Mouse (Mus musculus): ENCODE results near the gene Ddr1. TPM values are rescaled to one million over a fixed set of nuclear protein-coding genes. Genes with fewer than 3 reads are reported as not detected.

Gene Ddr1
- polyA plus RNA-seq, 1 experiment from 2014 or later: 2.9 TPM

DNA sequence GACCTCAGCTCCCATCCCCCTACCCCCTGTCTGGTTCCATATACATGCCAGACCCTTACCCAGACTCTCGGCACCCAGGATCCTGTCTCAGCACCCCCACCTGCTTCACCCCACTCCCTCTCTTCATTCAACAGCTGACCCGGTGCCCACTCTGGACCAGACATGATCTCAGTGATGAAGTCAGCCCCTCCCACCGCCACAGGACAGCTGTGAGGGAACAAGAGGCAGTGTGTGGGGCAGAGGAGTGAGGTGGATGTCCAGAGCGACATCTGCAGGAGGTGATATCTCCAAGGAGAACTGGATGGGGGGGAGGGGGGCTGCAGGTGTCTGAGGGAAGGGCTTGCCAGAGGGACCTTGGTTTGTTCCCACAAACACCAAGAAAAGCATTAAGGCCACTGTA lies 12.6 kb downstream of the Ddr1 start:
- ATAC-seq (ENCODE audit: low read depth): no peak
- no peak for DNase-seq
- no peaks in the 10 kb centered on the region for H3K36me3 ChIP-seq
- H3K4me1 ChIP-seq (replicated peaks): no peaks in the 10 kb centered on the region
- H3K27me3 ChIP-seq: peaks cover 7% of the 10 kb centered on the region
- H3K27ac ChIP-seq: no peak overlapping the region
- no peak overlapping the region for H3K4me3 ChIP-seq (replicated peaks)
- H3K9ac ChIP-seq: no peak overlapping the region
- no peak overlapping the region for H3K4me2 ChIP-seq
- WGBS (ENCODE audit: insufficient replicate concordance): 64% methylated on average over 4 of the region's 4 CpGs
- 0 out of 2 replicates have a peak, but pooled peaks cover 3% of the 10 kb centered on the region for H3K9me3 ChIP-seq (replicated peaks)

DNA sequence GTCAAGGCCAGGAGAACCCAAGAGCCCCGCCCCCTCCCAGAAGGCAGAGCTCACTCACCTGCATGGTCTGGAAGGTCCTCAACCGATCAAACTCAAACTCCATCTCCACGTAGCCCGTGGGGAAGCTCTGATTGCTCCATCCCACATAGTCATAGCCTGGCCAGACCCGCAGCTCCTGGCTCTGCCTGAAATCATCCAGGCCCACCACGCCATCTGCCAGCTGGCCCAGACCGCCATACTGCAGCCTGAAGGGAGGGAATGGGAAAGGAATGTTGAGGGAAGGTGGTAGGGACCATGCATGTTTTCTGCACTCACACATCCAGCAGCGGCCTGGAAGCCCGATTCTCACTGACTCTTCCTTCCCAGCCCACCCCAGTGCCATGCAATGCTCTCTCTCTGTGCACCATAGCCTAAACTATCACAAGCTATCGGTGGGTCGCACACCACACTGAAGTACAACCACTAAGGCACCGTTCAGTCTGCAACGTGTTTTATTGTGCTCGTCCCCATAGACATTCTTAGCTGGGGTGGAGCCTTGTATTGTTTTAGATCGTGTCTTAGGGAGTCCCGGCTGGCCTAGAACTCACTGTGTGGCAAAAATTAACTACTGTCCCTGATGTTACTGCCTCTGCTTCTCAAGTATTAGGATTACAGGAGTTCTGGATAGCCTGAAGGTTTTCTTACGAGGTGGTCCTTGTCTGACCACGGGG lies 14.3 kb downstream of the Ddr1 start:
- H3K36me3 ChIP-seq: no peaks in the 10 kb centered on the region
- H3K27me3 ChIP-seq: peaks cover 13% of the 10 kb centered on the region
- H3K9me3 ChIP-seq (replicated peaks): no peaks in the 10 kb centered on the region
- DNase-seq (no peak), ATAC-seq (ENCODE audit: low read depth) (no peak)
- no peak overlapping the region for H3K4me2 ChIP-seq
- no peak overlapping the region for H3K9ac ChIP-seq
- no peak overlapping the region for H3K27ac ChIP-seq
- no peak overlapping the region for H3K4me3 ChIP-seq (replicated peaks)
- WGBS (ENCODE audit: insufficient replicate concordance): 69% methylated on average over 18 of the region's 18 CpGs
- H3K4me1 ChIP-seq (replicated peaks): no peaks in the 10 kb centered on the region

DNA sequence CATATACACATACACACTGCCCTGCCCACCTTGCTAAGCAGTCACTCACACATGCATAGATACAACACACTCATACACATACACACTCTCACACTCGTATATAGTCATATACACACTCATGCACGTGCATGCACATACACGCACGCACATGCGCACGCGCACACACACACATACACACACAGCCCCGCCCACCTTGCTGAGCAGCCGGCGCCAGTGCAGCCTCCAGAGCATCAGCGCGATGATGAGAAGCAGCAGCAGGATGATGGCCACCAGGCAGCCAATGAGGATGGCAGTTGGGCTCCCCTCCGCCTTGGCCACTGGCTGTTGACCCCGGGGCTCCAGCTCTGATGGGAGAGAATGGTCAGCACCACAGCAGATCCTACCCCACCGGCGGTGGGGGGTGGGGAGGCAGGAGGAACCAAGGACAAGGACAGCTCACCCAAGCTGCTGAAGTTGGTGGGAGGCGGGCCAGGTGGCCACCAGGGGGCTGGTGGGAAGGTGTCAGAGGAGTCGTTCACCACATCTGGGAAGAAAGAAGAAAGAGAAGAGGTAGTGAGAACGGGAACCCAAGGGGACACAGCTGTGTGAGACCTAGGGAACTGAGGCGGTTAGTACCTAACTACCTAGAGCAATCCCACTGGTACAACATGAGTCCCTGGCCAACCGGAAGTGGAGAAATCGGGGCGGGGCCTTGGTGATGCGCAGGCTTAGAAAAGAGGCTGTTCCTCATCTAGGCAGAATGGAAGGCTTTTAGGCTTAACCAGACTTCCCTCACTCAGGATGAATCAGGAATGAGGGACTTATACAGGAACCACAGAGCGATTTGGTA lies 15.9 kb downstream of the Ddr1 start:
- Histone ChIP-seq H3K9ac (no peak overlapping the region), H3K4me3 (replicated peaks) (no peak overlapping the region), H3K4me1 (replicated peaks) (no peaks in the 10 kb centered on the region), H3K9me3 (replicated peaks) (no peaks in the 10 kb centered on the region), H3K27ac (no peak overlapping the region), H3K36me3 (no peaks in the 10 kb centered on the region), H3K27me3 (peaks cover 15% of the 10 kb centered on the region), H3K4me2 (no peak overlapping the region)
- 68% methylated on average over 25 of the region's 25 CpGs for WGBS (ENCODE audit: insufficient replicate concordance)
- no peak for DNase-seq
- no peak for ATAC-seq (ENCODE audit: low read depth)

DNA sequence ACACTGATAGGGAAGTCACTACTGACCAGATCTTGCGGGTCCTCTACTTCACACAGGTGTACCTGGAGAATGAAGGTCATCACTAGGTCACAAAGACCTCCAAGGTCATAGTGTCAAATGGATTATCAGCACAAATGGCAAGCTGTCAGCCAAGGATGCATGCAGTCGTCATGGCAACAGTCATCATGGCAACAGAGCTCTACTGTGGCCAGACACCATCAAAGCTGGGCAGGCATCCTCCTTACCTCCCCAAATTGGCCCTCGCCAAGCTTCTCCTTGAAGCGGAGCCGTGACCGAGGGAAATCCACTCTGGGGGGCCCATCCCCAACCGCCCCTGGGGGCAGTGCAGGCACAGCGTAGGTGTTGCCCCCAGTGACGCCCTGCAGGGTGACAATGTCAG lies 19.4 kb downstream of the Ddr1 start:
- no peak overlapping the region for H3K27ac ChIP-seq
- no peaks in the 10 kb centered on the region for H3K36me3 ChIP-seq
- no peak for DNase-seq
- H3K9ac ChIP-seq: no peak overlapping the region
- no peak overlapping the region for H3K4me2 ChIP-seq
- H3K9me3 ChIP-seq (replicated peaks): no peaks in the 10 kb centered on the region
- no peak overlapping the region for H3K4me3 ChIP-seq (replicated peaks)
- ATAC-seq (ENCODE audit: low read depth): no peak
- H3K27me3 ChIP-seq: peaks cover 15% of the 10 kb centered on the region
- 59% methylated on average over 9 of the region's 9 CpGs for WGBS (ENCODE audit: insufficient replicate concordance)
- H3K4me1 ChIP-seq (replicated peaks): no peaks in the 10 kb centered on the region

DNA sequence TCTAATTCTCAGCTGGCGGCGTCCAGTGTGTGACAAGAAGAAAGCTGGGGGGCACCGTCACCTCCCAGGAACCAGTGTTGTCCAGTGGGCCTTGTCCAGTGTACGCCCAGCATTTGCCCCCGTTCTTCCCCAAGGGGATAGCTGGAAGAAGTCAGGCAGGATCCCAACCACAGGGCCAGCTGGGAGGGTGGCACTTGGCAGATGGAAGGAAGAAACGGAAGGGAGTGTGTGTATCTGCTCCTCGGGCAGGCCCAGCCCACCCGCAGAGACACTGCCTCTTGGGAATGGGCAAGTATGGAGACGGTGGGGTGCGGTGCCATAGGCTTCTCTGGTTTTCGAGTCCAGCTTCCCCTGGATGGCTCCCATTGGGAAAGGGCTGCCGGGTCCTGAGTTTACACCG lies 22.4 kb downstream of the Ddr1 start:
- no peak for ATAC-seq (ENCODE audit: low read depth)
- Histone ChIP-seq H3K9me3 (replicated peaks) (no peaks in the 10 kb centered on the region), H3K9ac (no peak overlapping the region), H3K4me2 (no peak overlapping the region), H3K36me3 (no peaks in the 10 kb centered on the region), H3K27me3 (peaks cover 19% of the 10 kb centered on the region), H3K4me1 (replicated peaks) (no peaks in the 10 kb centered on the region), H3K4me3 (replicated peaks) (no peak overlapping the region), H3K27ac (no peak overlapping the region)
- WGBS (ENCODE audit: insufficient replicate concordance): 69% methylated on average over 13 of the region's 13 CpGs
- no peak for DNase-seq

DNA sequence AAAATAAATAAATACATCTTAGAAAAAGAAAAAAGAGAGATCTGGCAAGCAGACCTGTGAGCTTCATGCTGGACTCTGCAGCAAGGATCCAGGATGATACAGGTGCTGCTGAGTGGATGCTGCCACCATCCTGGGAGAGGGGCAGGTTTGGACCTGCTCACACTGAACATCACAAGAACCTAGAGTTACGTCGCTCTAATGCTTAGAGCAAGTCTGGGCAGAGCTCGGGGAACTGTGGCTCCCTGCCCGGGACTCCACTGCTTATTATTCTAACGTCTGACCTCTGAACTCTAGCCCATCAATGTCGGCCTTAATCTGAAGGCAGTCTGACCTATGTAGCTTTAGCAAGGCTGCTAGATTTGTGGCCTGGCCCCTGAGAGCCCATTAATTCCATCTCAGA lies 23.8 kb downstream of the Ddr1 start:
- no peak overlapping the region for H3K9ac ChIP-seq
- H3K27ac ChIP-seq: no peak overlapping the region
- no peaks in the 10 kb centered on the region for H3K9me3 ChIP-seq (replicated peaks)
- no peak overlapping the region for H3K4me3 ChIP-seq (replicated peaks)
- ATAC-seq (ENCODE audit: low read depth) (no peak), DNase-seq (no peak)
- H3K27me3 ChIP-seq: 0 out of 2 replicates have a peak, but pooled peaks cover 8% of the 10 kb centered on the region
- no peak overlapping the region for H3K4me2 ChIP-seq
- H3K36me3 ChIP-seq: no peaks in the 10 kb centered on the region
- 59% methylated on average over 6 of the region's 6 CpGs for WGBS (ENCODE audit: insufficient replicate concordance)
- no peaks in the 10 kb centered on the region for H3K4me1 ChIP-seq (replicated peaks)

DNA sequence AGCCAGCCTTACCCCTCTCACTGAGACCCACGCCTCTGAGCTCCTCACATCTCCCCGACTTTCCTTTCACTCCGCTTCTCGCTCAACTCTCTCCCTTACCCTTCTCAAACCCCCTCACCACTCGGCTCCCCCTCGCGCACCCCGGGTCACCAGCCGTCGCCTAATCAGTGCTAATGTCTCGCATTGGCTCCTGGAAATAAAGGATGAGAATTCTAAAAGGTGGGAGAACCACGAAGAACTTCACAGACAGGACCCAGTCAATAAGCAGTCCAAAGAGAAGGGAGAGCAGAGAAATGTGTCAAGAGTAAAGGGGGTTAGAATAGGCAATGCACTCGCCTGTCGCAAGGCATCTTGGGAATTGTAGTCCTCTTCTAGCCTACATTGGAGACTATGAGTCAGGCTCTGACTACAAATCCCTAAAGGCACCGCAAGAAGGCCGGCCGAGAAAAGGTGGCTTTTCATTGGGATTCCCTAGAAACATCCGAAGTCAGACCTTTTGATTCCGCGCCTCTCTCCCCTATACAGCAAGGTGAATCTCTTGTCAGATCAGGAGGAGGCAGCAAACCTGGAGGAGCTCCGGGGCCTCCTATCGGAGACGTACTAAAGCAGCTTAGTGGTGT lies 30.9 kb downstream of the Ddr1 start, which contains the start of gene Gtf2h4:
Gtf2h4 (minus strand) TSS at position 324 of the 620 bp plus-strand sequence.
- DNase-seq: peak; percentile 80
- H3K9me3 ChIP-seq (replicated peaks): no peaks in the 10 kb centered on the region
- no peak within 1 kb of the TSS; the same call in 1 of the 2 replicates for H3K27ac ChIP-seq
- peak; percentile 95 for ATAC-seq (ENCODE audit: low read depth)
- H3K36me3 ChIP-seq: peaks cover 14% of the 10 kb centered on the region; the same call in 1 of the 2 replicates
- H3K9ac ChIP-seq: peak within 1 kb of the TSS; percentile 83
- peaks cover 19% of the 10 kb centered on the region for H3K4me1 ChIP-seq (replicated peaks)
- WGBS (ENCODE audit: insufficient replicate concordance): 1% methylated on average over 23 of the region's 23 CpGs
- no peaks in the 10 kb centered on the region for H3K27me3 ChIP-seq
- peak within 1 kb of the TSS; percentile 83 for H3K4me2 ChIP-seq
- peak within 1 kb of the TSS; percentile 78 for H3K4me3 ChIP-seq (replicated peaks)

DNA sequence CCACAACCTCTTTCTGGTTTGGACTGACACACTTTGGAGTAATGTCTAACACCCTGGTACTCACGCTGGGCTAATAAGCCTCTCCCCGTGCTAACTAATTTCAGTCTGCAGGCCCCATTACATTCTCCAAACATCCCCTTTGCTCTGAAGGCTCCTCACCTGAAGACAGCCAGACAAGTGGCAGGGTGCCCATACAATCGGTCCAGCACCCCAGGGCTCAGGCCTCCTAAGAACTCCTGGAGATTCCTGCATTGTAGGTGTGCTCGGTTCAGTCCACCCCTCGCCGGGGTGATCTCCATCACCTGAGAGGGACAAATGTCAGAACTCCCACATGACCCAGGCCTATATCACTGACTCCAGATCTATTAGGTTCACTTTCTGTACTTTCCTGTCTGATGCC lies 31.9 kb downstream of the Ddr1 start:
- H3K27me3 ChIP-seq: no peaks in the 10 kb centered on the region
- H3K4me1 ChIP-seq (replicated peaks): peaks cover 28% of the 10 kb centered on the region
- peak overlapping the region; percentile 83 for H3K4me2 ChIP-seq
- 80% methylated on average over 6 of the region's 6 CpGs for WGBS (ENCODE audit: insufficient replicate concordance)
- ATAC-seq (ENCODE audit: low read depth) (no peak), DNase-seq (no peak)
- H3K9me3 ChIP-seq (replicated peaks): no peaks in the 10 kb centered on the region
- H3K27ac ChIP-seq: no peak overlapping the region
- H3K36me3 ChIP-seq: peaks cover 14% of the 10 kb centered on the region; the same call in 1 of the 2 replicates
- H3K4me3 ChIP-seq (replicated peaks): peak overlapping the region; percentile 78; the same call in 1 of the 2 replicates
- H3K9ac ChIP-seq: peak overlapping the region; percentile 83

DNA sequence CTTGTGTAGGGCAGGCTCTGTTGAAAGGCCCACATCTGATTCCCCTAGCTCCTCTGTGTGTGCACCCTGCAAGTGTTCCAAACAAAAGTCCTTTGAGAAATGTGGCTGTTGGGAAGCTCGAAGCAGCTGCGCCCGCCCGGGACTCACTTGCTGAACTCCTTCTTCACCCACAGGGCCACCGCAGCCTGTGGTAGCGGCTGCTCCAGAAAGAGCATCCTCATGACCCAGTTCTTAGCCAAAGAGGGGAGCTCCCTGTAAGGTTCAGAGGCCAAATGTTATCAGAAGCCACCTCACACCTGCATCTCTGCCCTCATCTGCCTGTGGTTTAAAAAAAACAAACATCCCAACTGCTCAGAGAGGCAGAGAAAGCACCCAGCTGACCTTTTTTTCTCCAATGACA lies 32.6 kb downstream of the Ddr1 start:
- no peak overlapping the region for H3K27ac ChIP-seq
- no peaks in the 10 kb centered on the region for H3K9me3 ChIP-seq (replicated peaks)
- H3K4me3 ChIP-seq (replicated peaks): no peak overlapping the region
- H3K4me2 ChIP-seq: no peak overlapping the region
- DNase-seq (no peak), ATAC-seq (ENCODE audit: low read depth) (no peak)
- H3K27me3 ChIP-seq: no peaks in the 10 kb centered on the region
- WGBS (ENCODE audit: insufficient replicate concordance): 88% methylated on average over 6 of the region's 6 CpGs
- H3K36me3 ChIP-seq: peaks cover 14% of the 10 kb centered on the region; the same call in 1 of the 2 replicates
- peaks cover 32% of the 10 kb centered on the region for H3K4me1 ChIP-seq (replicated peaks)
- H3K9ac ChIP-seq: no peak overlapping the region; the same call in 1 of the 2 replicates

DNA sequence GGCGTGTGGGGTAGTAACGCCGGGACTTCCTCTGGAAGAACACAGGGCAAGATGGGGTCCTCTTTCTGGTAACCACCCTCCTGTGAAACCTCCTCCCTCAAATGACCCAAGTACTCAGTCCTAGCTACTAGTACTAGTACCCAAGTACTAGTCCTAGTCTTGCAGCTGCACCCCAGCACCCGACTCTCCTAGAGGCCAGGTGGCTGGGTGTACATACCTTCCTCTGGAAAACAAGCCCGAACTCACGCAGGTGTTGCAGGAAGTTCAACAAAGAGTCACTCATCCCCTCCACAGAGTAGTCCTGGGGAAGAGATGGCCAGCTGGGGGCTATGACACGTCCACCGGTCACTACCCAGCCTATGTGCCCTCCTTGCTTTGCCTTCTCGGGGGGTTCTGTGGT lies 34.7 kb downstream of the Ddr1 start:
- no peak overlapping the region for H3K4me3 ChIP-seq (replicated peaks)
- no peak overlapping the region for H3K27ac ChIP-seq
- H3K9me3 ChIP-seq (replicated peaks): no peaks in the 10 kb centered on the region
- DNase-seq (no peak), ATAC-seq (ENCODE audit: low read depth) (no peak)
- no peaks in the 10 kb centered on the region for H3K27me3 ChIP-seq
- peaks cover 18% of the 10 kb centered on the region; the same call in 1 of the 2 replicates for H3K36me3 ChIP-seq
- H3K4me1 ChIP-seq (replicated peaks): peaks cover 42% of the 10 kb centered on the region
- no peak overlapping the region for H3K9ac ChIP-seq
- WGBS (ENCODE audit: insufficient replicate concordance): 83% methylated on average over 9 of the region's 9 CpGs
- H3K4me2 ChIP-seq: no peak overlapping the region
